Mouse (Mus musculus) urinary bladder, adult 2 months (tissue): ENCODE results near the gene Suz12. TPM values are rescaled to one million over a fixed set of nuclear protein-coding genes. Genes with fewer than 3 reads are reported as not detected.

ENCODE experiments used
- DNase-seq: peaks from one replicate; pipeline ENCODE4 v3.0.0; 2022; ENCODE audit warnings: low spot score
- polyA plus RNA-seq: library from polyadenylated mRNA; depleted of rRNA; stranded (reverse); fragments of >200 nt; gene quantifications from 2 replicates; pipeline ENCODE4 v1.2.3, GENCODE M21; 2012; rRNA removed

The Suz12 gene
- polyA plus RNA-seq, 1 experiment: 18.9 TPM

DNA sequence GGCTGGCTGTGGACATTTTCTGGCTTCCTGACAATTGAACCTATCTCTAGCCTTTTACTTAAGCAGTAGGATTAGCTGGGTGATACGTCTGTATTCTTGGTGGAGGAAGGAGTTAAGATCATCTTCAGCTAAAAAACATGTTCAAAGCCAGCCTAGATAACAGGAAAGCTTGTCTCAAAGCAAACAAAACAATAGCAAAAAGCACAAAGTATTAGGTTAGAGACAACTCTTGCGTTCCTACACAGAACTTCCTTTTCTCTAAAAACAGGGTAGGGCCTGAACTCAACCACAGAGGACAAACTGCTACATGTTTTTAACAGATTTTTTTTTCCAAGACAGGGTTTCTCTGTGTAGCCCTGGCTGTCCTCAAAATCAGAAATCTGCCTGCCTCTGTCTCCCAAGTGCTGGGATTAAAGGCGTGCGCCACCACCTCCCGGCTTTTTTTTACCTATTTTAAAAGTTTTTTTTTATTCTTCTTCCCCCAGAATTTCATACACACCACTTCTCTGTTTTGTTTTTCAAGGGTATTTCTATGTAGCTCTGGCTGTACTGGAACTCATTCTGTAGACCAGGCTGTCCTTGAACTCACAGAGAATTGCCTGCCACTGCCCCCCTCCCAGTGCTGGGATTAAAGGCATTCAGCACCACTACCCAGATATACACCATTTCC, 82.8 kb downstream of the Suz12 start:
- no peak for DNase-seq

DNA sequence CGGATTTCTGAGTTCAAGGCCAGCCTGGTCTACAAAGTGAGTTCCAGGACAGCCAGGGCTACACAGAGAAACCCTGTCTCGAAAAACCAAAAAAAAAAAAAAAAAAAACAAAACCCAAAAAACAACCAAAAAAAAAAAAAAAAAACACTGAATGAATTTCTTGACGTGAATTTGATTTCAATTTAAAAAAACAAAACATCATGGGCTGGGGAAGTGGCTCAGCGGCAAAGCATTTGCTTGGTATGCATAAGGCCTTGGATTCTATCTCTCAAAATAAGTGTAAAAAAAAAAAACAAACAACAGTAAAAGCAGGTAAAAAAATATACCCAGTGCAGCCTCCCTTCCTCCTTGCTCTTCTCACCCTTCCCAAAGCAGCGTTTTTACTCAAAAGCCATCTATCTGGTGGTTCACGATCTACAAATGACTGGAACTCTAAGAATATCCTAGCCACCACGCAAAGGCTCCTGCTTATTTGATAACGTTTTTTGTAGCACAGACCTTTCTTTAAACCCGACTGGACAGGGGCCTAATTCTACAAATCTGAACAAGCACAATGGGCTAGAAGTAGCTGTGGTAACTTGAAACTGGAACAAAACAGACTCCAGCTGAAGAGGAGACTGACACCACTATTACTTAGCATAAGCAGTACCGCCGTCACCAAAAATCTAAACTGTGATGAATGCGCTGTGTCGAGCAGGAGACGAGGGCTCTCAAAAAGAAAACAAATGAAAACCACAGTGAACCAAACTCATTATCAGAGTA, 85.1 kb downstream of the Suz12 start:
- DNase-seq: no peak

DNA sequence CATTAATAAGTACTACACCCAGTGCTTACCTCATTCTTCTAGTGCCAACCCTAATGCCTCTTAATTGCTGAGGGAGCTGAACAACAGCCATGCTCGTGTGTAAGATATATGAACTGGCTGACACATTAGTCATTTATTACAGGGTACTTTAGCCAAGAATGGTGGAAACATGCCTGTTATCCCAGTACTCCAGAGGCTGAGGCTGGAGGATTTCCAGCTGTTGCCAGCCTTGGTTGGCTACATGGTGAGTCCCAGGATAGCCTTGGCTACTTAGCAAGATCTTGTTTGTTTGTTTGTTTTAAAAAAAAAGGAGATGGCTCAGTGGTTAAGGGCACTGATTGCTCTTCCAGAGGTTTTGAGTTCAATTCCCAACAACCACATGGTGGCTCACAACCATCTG, 85.9 kb downstream of the Suz12 start:
- no peak for DNase-seq

DNA sequence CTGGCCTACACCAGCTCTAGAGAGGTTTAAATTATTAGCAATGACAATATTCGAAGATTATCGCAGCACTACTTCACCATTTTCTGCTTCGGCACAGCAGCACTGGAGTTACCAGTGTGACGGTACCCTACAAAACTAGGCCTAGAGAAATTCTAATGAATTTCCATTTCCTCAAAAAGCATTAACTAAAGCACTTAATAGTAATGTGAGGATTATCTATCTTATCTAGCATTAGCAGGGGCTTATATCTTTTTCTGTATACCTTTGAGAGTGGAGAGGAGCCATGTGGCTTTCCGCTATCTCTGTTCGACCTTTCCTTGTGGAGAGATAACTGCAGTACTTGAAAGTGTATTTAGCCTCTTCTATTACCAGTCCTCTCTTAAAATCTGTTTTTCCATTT, 86.8 kb downstream of the Suz12 start:
- no peak for DNase-seq

DNA sequence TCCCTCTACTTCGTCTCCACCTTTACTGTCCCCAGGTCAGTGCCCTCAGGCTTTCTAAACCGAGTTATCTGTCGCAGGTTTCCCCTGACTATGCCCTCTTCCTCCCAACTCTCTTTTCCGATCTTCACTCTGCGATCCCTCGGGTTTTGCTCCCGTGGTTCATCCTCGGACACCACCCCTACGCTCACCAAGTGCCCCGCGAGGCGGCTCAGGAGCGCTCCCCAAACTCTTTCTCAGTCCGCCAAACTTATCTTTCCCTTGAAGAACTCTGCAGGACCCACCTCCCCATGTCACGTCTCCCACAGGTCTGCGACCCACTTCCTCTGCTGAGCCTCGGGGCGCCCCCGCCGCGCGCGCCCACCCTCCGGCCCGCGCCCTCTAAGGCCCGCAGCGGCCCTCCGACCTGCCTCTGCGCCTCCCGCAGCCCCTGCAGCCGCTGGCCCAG, 87.5 kb downstream of the Suz12 start:
- no peak for DNase-seq

DNA sequence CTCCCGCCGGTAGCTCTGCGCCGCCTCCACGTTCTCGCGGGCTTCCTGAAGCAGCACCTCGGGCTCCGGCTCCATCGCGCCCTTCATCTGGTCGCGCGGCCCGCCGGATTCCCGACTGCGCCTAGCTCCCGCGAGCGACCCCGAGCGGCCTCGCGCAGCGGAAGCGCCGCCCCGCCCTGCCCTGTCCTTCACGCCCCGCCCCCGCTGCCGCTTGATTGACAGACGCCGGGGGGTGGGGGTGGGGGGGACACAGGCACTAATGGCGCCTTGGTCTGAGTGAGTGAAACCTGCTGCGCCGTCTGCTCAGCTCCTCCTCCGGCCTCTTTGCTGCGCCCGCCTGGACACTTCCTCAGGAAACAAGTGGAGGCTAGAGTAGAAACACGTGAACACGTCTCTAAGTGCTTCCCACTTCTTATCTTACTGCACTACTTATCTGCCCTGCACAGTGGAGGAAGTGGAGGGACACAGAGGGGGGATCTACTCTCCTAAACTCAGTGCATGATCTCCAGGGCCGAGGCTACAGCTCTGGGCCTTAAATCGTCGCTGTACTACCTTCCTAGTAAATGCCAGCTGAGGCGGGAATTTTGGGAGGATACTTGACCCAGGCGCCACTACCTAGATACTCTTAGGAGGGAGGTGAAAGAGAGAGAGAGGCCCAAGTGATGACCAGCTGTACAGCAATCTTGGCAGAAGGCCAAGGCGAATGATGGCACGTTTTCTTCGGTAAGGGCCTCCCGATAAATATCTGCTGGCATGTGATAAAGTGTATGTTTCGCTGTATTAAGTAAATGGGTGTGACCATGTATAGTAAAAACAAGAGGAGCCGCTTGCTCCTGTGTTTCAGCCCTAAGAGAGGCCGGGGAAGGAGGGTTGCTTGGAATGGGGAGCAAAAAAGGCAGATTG, 88.2 kb downstream of the Suz12 start, which contains the start of gene Crlf3:
Gene Crlf3, minus strand, starts transcription at position 166 of the 903 bp plus-strand sequence.
- peak; percentile 81 for DNase-seq

DNA sequence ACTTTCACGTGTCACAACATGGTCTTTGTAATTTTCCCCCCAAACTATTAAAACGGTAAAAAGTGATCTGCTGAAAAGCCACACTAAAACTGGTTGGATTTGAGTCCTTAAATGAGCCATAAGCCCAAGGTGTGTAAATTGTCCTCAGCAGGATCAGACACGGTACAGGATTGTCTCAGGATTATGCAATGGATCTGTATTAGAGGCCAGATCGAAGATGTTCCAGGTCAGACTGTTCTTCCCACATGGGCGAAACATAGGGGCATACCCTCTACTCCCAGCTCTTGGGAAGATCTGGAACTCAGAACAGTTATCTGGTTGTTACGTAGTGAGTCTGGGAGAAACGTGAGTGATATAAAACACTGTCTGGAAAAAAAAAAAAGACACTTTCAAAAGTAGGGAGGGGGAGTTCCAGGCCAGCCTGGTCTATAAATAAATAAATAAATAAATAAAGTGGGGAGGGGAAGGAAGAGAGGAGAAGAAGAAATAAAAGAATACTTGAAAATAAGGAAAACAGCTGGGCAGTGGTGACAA, 88.9 kb downstream of the Suz12 start:
- DNase-seq: no peak

Other genes with a start within 250 kb of the Suz12 start
- 21.3 and 28.1 TPM in 2 replicates for gene Utp6, start 30.7 kb upstream of the Suz12 start, polyA plus RNA-seq
- gene Crlf3, start 87.9 kb downstream of the Suz12 start, polyA plus RNA-seq: 17.5 and 17.7 TPM in 2 replicates
- 2.3 and 2.4 TPM in 2 replicates for gene Atad5, start 96.3 kb downstream of the Suz12 start, polyA plus RNA-seq
- 11.4 and 13.6 TPM in 2 replicates for gene Tefm, start 149.1 kb downstream of the Suz12 start, polyA plus RNA-seq
- gene Adap2, start 161.0 kb downstream of the Suz12 start, polyA plus RNA-seq: 6.4 and 6.5 TPM in 2 replicates
- gene Rnf135, start 190.7 kb downstream of the Suz12 start, polyA plus RNA-seq: 9.2 and 10.8 TPM in 2 replicates
- gene Rhot1, start 215.9 kb downstream of the Suz12 start, polyA plus RNA-seq: 49.8 and 53.8 TPM in 2 replicates